Mouse (Mus musculus) myocyte (in vitro differentiated cells): ENCODE results near the gene Mcat. TPM values are rescaled to one million over a fixed set of nuclear protein-coding genes. Genes with fewer than 3 reads are reported as not detected.
A peak's percentile ranks its signal among the peaks of the same experiment; 100 is the strongest.

Experiments used
- H3K27me3 ChIP-seq: one replicate; pipeline ENCODE4 v1.6.1; 2011; ENCODE audit not compliant: control insufficient read depth, insufficient read depth, insufficient read length
- H3K36me3 ChIP-seq: one replicate; pipeline ENCODE4 v1.6.1; 2011; ENCODE audit not compliant: control insufficient read depth, insufficient read depth
- H3K4me2 ChIP-seq: one replicate; pipeline ENCODE4 v1.6.1; 2011; ENCODE audit warnings: low read depth, control low read depth
- H3K4me3 ChIP-seq: one replicate; pipeline ENCODE4 v1.5.1; 2011; ENCODE audit warnings: mild to moderate bottlenecking, control low read depth, moderate library complexity
- H3K79me2 ChIP-seq: one replicate; pipeline ENCODE4 v1.6.1; 2011; ENCODE audit not compliant: control insufficient read depth, insufficient read depth
- H3ac ChIP-seq: one replicate; pipeline ENCODE4 v1.6.1; 2011; ENCODE audit not compliant: control insufficient read depth, insufficient read length
- CEBPB ChIP-seq: IDR thresholded peaks from 2 replicates; pipeline ENCODE4 v1.6.1; 2011; ENCODE audit warnings: mild to moderate bottlenecking, moderate library complexity; ENCODE audit not compliant: poor library complexity, insufficient read depth, severe bottlenecking
- E2F4 ChIP-seq: IDR thresholded peaks from one replicate; pipeline ENCODE4 v1.6.1; 2011; ENCODE audit warnings: mild to moderate bottlenecking, control low read depth, moderate library complexity; ENCODE audit not compliant: insufficient read depth
- MAX ChIP-seq: IDR thresholded peaks from one replicate; pipeline ENCODE4 v1.6.1; 2011; ENCODE audit warnings: low read depth, mild to moderate bottlenecking, control low read depth
- MYOD1 ChIP-seq, 3 experiments: IDR thresholded peaks; one replicate each; pipeline ENCODE4 v1.6.1; 2011; ENCODE audit warnings: control low read depth in 2 of 3, low read depth in 2 of 3, mild to moderate bottlenecking in 2 of 3, moderate library complexity in 1 of 3; ENCODE audit not compliant: insufficient read length in 2 of 3, control insufficient read depth in 1 of 3
- MYOG ChIP-seq, 3 experiments: IDR thresholded peaks; one replicate each; pipeline ENCODE4 v1.6.1; 2011; ENCODE audit warnings: control low read depth in 2 of 3, low read depth in 2 of 3, mild to moderate bottlenecking in 2 of 3; ENCODE audit not compliant: insufficient read length in 2 of 3, control insufficient read depth in 1 of 3, insufficient read depth in 1 of 3
- POLR2A ChIP-seq: IDR thresholded peaks from one replicate; pipeline ENCODE4 v1.6.1; 2011; ENCODE audit warnings: low read depth, mild to moderate bottlenecking, control low read depth, moderate library complexity; ENCODE audit not compliant: insufficient read length
- POLR2AphosphoS2 ChIP-seq: IDR thresholded peaks from one replicate; pipeline ENCODE4 v1.6.1; 2011; ENCODE audit warnings: low read depth, control low read depth; ENCODE audit not compliant: insufficient read length
- REST ChIP-seq: IDR thresholded peaks from one replicate; pipeline ENCODE4 v1.6.1; 2011; ENCODE audit warnings: mild to moderate bottlenecking, control low read depth, moderate library complexity; ENCODE audit not compliant: insufficient read depth, insufficient read length
- SRF ChIP-seq: IDR thresholded peaks from one replicate; pipeline ENCODE4 v1.6.1; 2011; ENCODE audit warnings: low read depth; ENCODE audit not compliant: control insufficient read depth, insufficient read length
- TCF12 ChIP-seq: IDR thresholded peaks from one replicate; pipeline ENCODE4 v1.6.1; 2011; ENCODE audit warnings: mild to moderate bottlenecking, control low read depth; ENCODE audit not compliant: poor library complexity, insufficient read depth, severe bottlenecking
- TCF3 ChIP-seq: IDR thresholded peaks from one replicate; pipeline ENCODE4 v1.6.1; 2011; ENCODE audit warnings: low read depth, control low read depth; ENCODE audit not compliant: insufficient read length
- USF1 ChIP-seq: IDR thresholded peaks from one replicate; pipeline ENCODE4 v1.6.1; 2011; ENCODE audit warnings: low read depth, mild to moderate bottlenecking, control low read depth, moderate library complexity
- polyA plus RNA-seq: library from polyadenylated mRNA; unstranded; fragments of >200 nt; fragmentation: generic; extraction: Trizol; gene quantifications from one replicate; pipeline ENCODE4 v1.2.1, GENCODE M21; 2012; ENCODE audit warnings: missing spikeins

Mcat gene
- polyA plus RNA-seq, 1 experiment: 55.9 TPM

GRCm38 (mm10) chr15:83603046-83603396 lies 39.4 kb upstream of the Mcat start:
- TF ChIP-seq MAX (no peak), REST (no peak), E2F4 (no peak), POLR2A (no peak), TCF3 (no peak), POLR2AphosphoS2 (no peak), CEBPB (no peak), USF1 (no peak), TCF12 (no peak), MYOD1 (IDR thresholded peaks at IDR 0.05; ENCODE audit: control insufficient read depth in 1 of 3, insufficient read length in 2 of 3, low read depth in 2 of 3) (no peak), MYOG (IDR thresholded peaks at IDR 0.05; ENCODE audit: control insufficient read depth in 1 of 3, insufficient read depth in 1 of 3, insufficient read length in 2 of 3, low read depth in 2 of 3) (no peak)
- Histone ChIP-seq H3K36me3 (no peaks in the 10 kb centered on the region), H3K4me3 (no peak overlapping the region), H3K4me2 (no peak overlapping the region), H3K27me3 (peaks cover 5% of the 10 kb centered on the region), H3K79me2 (no peaks in the 10 kb centered on the region), H3ac (no peak overlapping the region)

- no peaks in the 10 kb centered on the region for H3K36me3 ChIP-seq
- peak in 2 of 3 experiments; percentile 22 to 55 for TF ChIP-seq MYOD1 (IDR thresholded peaks at IDR 0.05; ENCODE audit: control insufficient read depth in 1 of 3, insufficient read length in 2 of 3, low read depth in 2 of 3)
- TF ChIP-seq MAX: no peak
- no peak for TF ChIP-seq POLR2AphosphoS2
- no peak for TF ChIP-seq TCF3
- TF ChIP-seq E2F4: no peak
- no peak for TF ChIP-seq CEBPB
- TF ChIP-seq MYOG (IDR thresholded peaks at IDR 0.05; ENCODE audit: control insufficient read depth in 1 of 3, insufficient read depth in 1 of 3, insufficient read length in 2 of 3, low read depth in 2 of 3): peak in 1 of 3 experiments; percentile 61
- no peak for TF ChIP-seq USF1
- no peak for TF ChIP-seq REST
- no peak for TF ChIP-seq POLR2A
- no peak for TF ChIP-seq TCF12
- H3K79me2 ChIP-seq: no peaks in the 10 kb centered on the region
- no peak overlapping the region for H3K4me3 ChIP-seq
- H3ac ChIP-seq: no peak overlapping the region
- no peaks in the 10 kb centered on the region for H3K27me3 ChIP-seq
- no peak overlapping the region for H3K4me2 ChIP-seq
These were observed 38.9 kb upstream of the Mcat start for GRCm38 (mm10) chr15:83602372-83603045.

GRCm38 (mm10) chr15:83601185-83601584 lies 37.6 kb upstream of the Mcat start:
- Histone ChIP-seq H3K36me3 (no peaks in the 10 kb centered on the region), H3K79me2 (no peaks in the 10 kb centered on the region), H3K27me3 (no peaks in the 10 kb centered on the region), H3K4me2 (no peak overlapping the region), H3ac (no peak overlapping the region), H3K4me3 (no peak overlapping the region)
- TF ChIP-seq TCF12 (no peak), TCF3 (no peak), MAX (no peak), MYOG (IDR thresholded peaks at IDR 0.05; ENCODE audit: control insufficient read depth in 1 of 3, insufficient read depth in 1 of 3, insufficient read length in 2 of 3, low read depth in 2 of 3) (no peak), POLR2A (no peak), USF1 (no peak), POLR2AphosphoS2 (no peak)

DNA sequence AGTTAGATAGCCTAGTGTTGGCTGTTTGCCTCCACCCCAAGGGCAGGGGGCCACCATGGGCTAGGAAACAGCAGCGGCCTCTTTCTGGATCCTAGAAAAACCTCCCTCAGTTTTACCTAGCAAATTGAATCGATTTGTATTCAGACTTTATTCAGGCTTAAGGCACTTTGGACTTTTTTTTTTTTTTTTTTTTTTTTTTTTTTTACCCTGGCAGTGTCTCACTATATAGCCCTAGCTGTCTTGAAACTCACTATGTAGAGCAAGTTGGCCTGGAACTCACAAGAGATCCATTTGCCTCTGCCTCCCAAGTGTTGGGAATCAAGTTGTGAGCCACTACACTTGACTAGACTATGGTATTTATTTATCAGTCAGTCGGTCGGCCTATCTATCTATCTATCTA lies 33.2 kb upstream of the Mcat start:
- H3K4me2 ChIP-seq: no peak overlapping the region
- no peak overlapping the region for H3ac ChIP-seq
- H3K27me3 ChIP-seq: no peaks in the 10 kb centered on the region
- TF ChIP-seq E2F4: no peak
- no peak for TF ChIP-seq REST
- no peak for TF ChIP-seq SRF
- no peak for TF ChIP-seq USF1
- TF ChIP-seq TCF3: no peak
- TF ChIP-seq CEBPB: no peak
- TF ChIP-seq POLR2AphosphoS2: no peak
- TF ChIP-seq MYOG (IDR thresholded peaks at IDR 0.05; ENCODE audit: control insufficient read depth in 1 of 3, insufficient read depth in 1 of 3, insufficient read length in 2 of 3, low read depth in 2 of 3): no peak
- no peak for TF ChIP-seq MYOD1 (IDR thresholded peaks at IDR 0.05; ENCODE audit: control insufficient read depth in 1 of 3, insufficient read length in 2 of 3, low read depth in 2 of 3)
- TF ChIP-seq MAX: no peak
- no peak for TF ChIP-seq POLR2A
- TF ChIP-seq TCF12: no peak
- H3K79me2 ChIP-seq: peaks cover 30% of the 10 kb centered on the region
- no peaks in the 10 kb centered on the region for H3K36me3 ChIP-seq
- no peak overlapping the region for H3K4me3 ChIP-seq

DNA sequence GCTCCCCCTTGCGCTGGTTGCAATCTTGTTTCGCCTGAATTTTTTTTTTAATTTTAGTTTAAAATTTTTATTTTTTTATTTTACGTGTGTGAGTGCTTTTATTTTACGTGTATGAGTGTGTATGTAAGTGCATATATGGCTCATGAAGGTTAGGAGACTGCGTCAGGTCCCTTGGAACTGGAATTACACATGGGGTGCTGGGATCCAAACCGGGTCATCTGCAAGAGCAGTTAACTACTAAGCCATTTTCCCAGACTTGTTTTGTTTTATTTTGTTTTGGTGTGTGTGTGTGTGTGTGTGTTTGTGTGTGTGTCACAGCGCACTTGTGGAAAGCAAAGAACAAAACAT lies 31.8 kb upstream of the Mcat start:
- Histone ChIP-seq H3K27me3 (no peaks in the 10 kb centered on the region), H3ac (peak overlapping the region; percentile 56), H3K79me2 (peaks cover 45% of the 10 kb centered on the region), H3K4me2 (peak overlapping the region; percentile 93), H3K36me3 (no peaks in the 10 kb centered on the region), H3K4me3 (peak overlapping the region; percentile 87)
- no peak for TF ChIP-seq TCF3
- TF ChIP-seq CEBPB: no peak
- TF ChIP-seq SRF: no peak
- TF ChIP-seq USF1: no peak
- no peak for TF ChIP-seq MYOG (IDR thresholded peaks at IDR 0.05; ENCODE audit: control insufficient read depth in 1 of 3, insufficient read depth in 1 of 3, insufficient read length in 2 of 3, low read depth in 2 of 3)
- TF ChIP-seq MAX: no peak
- no peak for TF ChIP-seq POLR2A
- no peak for TF ChIP-seq MYOD1 (IDR thresholded peaks at IDR 0.05; ENCODE audit: control insufficient read depth in 1 of 3, insufficient read length in 2 of 3, low read depth in 2 of 3)
- TF ChIP-seq E2F4: no peak
- TF ChIP-seq TCF12: no peak
- TF ChIP-seq POLR2AphosphoS2: no peak
- TF ChIP-seq REST: no peak
